Mouse (Mus musculus) gonadal fat pad, adult 2 months (tissue): ENCODE data around the gene Blvra. TPM values are rescaled to one million over a fixed set of nuclear protein-coding genes. Genes with fewer than 3 reads are reported as not detected.
A peak's percentile ranks its signal among the peaks of the same experiment; 100 is the strongest.
"Not testable (repeated sequence)": the region's sequence is repeated elsewhere in the genome, so short reads cannot be mapped to it uniquely, and the experiment has no call there.

Experiments used
- DNase-seq: peaks from one replicate; pipeline ENCODE4 v3.0.0-alpha.2; 2012; ENCODE audit warnings: low read depth
- polyA plus RNA-seq: library from polyadenylated mRNA; depleted of rRNA; stranded (reverse); fragments of >200 nt; gene quantifications from 2 replicates; pipeline ENCODE4 v1.2.3, GENCODE M21; 2012; rRNA removed

The Blvra gene
- 13.5 and 18.6 TPM in 2 replicates for polyA plus RNA-seq

DNA sequence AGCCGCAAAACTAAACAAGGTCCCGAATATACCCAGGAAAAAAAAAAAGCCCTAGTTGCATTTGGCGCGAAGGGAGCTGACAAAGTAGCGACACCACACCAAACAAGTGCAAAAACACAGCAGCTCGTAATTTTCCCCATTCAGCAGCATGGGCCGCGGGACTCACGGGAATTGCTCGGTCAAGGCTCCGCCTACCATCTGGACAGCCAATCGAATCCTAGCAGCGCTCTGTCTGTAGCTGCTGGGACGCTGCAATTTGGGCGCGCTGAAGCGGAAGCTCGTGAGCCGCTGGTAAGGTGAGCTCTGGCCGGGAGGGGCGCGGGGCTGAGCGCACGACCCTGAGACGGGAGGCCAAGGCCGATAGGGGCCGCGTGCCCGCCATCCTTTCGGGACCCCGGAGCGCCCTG is at the start of gene Blvra:
TSS of gene Blvra (plus strand) at position 231 of the 407 bp plus-strand sequence.
- DNase-seq = peak; percentile 47

DNA sequence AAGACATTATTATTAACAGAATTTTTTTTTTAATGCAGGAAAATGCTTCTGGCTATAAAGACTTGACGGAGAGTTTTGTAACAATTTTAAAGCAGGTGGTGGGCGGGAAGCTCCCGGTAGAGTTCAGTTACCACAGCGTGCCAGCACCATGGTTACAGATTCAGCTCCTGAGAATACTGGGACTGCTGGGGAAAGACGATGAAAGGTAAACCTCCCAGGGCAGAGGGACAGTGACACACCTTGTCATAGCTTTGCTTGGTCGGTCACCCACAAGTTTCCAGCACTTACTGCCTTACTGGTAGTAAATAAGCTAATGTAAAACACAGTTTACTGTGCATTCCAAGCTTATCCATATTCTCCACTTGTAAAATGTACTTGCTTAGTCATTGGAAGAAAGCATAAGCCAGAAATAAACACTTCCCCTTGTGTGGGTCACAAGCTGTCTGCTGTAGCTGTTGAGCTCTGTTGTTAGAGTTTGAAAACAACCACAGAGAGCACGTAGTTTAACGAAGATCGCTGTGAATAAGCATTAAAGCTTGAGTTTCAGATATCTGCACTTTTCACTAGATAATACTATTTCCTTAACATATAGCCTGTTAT is 35.4 kb upstream of the Blvra start:
- no peak for DNase-seq

DNA sequence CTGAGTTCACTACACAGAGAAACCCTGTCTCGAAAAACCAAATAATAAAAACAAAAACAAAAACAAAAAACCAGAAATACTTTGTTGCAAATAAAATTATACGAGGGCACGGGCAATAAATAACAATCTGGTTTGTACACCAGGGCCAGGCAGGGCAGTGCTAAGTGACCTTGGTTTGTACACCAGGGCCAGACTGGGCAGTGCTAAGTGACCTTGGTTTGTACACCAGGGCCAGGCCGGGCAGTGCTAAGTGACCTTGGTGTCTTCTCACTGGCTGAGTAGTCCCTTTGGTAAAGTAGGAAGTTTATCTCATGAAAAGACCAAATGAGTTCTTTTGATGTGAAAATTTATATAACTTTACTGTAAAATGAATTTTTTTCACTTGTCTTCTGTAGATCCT is 33.2 kb upstream of the Blvra start:
- DNase-seq = no peak

DNA sequence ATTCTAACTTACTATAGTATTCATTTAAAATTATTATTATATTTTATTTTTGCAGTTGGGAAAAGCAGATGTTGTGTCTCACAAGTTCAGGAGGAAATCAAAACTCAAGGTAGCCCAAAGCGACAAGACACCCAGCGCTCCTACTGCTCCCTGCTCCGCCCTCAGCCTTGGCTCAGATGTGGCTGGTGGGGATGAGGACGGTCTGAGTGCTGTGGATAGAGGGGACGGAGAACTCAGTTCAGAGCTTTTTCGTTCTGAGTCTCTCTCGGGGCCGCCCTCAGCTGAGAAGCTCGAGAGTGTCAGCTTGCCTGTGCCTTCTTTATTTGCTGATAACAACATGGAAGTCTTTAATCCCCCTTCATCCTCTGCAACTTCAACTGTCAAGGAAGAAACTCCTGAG is 9.0 kb upstream of the Blvra start:
- DNase-seq = no peak

DNA sequence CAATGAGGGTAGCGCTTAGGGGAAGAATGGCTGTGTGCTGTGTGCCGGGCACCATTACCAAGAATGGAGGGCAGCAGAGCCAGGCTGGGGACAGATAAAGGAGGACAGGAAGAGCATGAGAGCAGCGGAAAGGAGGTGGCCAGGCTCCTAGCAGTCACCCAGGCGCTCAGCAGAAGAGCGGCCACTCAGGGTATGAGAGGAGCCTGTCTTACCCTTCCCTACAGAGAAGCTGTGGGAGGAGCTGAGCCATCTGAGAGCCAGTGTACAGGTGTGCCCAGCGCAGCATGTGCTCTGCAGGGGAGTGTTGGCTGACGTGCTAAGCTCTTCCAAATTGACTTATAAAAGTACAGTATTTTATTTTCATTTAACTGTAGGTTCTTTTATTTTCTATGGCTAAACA is 1.7 kb upstream of the Blvra start:
- no peak for DNase-seq

DNA sequence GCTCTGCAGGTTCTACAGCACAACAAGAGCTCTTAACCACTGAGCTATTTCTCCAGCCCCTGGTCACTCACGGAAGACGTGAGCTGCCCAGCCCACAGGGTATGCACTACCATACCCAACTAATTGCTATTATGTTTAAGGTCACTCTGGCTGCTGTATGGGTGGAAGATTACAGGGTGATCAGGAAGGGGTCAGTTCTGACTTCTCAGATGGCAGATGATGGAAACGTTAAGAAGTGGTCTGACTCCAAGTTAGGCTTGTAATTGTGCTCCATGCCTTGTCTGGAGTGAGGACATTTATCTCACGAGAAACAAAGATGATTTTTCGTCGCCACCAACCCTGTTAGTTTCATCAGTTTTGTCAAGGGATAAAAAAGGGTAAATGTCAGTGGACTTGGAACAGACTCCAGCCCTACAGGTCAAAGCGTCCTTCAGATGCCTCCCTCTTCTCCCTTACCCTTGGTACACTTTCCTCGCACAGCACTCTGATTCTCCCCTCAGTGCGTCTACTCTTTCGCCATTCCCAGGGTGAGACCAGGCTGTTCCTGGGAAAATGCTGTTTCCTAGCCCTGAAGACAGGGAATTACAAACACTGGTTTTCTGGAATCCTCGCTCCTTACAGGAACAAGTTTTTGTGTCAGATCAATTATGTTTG is 557 bp upstream of the Blvra start:
- no peak for DNase-seq

DNA sequence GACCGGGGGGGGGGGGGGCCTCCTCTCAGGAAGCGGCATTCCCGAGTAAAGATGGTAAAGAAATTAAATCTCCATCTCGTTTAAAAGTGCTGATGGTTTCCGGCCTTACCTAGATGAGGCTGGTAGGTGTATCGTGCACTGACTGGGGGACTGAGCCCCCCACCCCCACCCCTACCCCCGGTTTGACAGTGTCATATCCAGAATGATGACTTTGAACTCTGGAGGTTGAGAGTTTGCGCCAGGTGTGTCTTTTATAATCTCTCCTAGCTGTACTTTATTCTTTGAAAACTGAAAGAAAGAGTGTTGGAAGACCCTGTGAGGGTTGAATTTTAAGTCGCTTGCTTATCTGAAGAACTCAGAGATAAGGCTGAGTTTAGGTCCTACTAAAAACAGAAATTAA is 414 bp downstream of the Blvra start:
- no peak for DNase-seq

DNA sequence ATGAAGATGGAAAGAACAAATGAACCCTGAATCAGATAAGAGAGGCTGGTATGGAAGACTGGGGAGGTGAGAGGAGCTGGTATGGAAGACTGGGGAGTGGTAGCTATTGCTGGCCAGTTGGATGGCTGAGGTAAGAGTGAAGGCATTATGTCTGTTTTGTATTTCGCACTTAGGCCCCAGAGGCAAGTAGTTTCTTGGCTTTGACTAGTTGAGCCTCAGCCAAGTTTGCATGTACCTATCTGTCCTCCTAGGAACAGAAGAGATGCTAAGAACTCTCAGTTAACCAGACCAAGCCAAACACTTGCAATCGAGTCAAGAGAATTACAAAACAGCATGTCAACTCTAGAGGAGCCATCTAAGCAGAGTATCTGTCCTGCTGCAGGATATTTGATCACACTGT is 3.7 kb downstream of the Blvra start:
- DNase-seq = peak; percentile 82

DNA sequence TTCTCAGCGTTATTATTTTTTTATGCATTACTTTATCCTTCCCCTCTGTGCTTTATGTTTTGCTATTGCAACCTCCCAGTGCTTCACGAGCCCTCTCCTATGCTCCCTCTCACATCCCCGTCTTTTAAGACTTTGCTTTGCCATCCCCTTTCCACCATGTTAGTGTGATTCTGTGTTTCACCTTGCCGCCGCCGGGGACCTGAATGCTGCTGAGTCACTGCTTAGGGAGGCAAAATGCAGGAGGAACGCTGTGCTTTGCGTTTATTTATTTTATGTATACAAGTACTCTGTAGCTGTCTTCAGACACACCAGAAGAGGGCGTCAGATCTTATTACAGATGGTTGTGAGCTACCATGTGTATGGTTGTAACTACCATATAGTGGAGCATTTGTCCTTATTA is 7.1 kb downstream of the Blvra start:
- DNase-seq = no peak

DNA sequence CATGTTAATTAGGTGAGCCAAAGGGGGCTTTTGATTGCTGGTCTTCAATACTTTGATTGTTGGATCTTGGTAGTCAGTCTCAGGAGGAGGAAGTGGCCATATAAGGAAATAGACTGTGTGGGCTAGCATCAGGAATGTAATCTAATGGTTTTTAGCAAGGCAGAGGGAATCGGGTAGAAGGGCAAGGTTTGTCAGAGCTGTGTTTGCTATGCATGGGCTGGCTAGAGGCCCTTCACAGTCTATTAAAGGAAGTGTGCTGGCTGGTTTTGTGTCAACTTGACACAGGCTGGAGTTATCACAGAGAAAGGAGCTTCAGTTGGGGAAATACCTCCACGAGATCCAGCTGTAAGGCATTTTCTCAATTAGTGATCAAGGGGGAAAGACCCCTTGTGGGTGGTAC is 8.6 kb downstream of the Blvra start:
- DNase-seq = not testable (repeated sequence)

DNA sequence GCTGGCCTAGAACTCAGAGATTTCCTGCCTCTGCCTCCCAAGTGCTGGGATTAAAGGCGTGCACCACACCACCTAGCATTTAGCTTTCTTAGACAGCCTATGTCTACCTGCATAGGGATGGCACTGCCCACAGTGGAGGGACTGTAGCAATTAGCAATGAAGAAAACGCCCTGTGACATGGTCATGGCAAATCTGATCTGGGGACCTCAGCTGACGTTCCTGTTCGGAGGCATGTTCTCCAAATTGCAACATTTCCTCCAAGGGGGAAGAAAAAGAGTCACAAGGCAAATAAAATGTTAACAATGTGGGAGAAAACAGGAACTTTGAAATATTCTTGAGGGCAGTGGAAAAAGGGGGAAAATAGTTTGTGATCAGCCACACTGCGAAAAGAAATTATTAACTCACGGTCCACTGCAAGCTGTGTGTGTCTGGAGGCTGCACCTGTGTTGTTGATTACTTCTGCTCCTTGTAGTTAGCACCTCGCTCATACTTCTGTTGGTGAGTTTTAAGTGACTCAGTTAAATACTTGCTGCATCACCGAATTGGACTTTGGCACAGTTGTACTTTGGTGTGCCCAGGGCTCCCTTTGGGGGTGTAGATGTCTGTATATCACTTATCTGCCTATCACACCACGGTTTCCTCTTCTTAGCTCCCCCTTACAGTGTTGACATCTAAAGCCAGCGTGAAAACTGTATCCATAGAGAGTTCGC is 9.6 kb downstream of the Blvra start:
- DNase-seq = no peak

DNA sequence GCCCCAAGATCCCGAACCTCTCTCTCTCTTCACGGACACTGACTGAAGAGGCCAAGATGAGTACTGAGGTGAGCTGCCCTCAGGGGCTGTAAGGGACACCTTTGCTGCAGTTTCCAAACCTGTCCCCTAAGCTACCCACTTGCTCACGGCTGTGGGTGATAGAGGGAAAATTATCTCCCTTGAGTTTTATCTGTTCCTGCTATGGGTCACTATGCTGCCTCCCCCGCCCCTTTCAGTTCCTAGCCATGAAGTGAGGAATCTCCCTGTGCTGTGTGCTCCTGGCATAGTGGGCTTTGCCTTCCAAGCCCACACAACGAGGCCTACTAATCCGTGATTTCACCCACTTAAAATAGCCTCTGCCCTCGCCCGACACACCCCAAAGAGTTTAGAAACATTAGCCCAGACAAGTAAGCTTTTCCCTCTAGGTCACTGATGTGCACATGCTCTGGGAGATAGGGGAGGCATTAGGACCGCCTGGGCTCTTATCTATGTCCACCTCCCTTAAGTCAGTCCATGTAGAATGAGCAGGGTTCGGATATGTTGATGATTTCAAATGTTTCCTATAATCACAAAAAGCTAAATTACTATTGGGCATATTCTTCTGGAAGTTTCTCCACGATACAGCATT is 10.2 kb downstream of the Blvra start:
- no peak for DNase-seq

DNA sequence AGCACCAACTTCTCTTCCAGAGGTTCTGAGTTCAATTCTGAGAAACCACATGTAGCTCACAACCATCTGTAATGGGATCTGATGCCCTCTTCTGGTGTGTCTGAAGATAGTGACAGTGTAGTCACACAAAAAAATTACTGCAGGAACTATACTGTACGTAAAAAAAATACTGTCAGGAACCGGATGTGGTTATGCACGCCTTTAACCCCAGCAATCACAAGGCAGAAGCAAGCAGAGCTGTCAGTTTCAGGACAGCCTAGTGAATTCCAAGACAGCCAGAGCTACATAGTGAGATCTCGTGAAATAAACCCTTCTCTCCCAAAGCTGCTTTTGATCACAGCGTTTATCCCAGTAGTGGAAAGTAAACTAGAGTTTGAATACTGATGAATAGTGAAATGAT is 15.8 kb downstream of the Blvra start:
- no peak for DNase-seq

DNA sequence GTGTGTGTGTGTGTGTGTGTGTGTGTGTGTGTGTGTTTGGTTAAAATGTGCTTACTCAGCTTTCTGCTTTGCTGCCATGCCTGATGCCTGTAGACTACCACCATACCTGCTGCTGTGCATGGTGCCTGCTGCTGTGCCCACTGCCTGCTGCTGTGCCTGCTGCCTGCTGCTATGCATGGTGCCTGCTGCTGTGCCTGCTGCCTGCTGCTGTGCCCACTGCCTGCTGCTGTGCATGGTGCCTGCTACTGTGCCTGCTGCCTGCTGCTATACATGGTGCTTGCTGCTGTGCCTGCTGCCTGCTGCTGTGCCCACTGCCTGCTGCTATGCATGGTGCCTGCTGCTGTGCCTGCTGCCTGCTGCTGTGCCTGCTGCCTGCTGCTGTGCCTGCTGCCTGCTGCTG is 19.7 kb downstream of the Blvra start:
- DNase-seq = not testable (repeated sequence)

DNA sequence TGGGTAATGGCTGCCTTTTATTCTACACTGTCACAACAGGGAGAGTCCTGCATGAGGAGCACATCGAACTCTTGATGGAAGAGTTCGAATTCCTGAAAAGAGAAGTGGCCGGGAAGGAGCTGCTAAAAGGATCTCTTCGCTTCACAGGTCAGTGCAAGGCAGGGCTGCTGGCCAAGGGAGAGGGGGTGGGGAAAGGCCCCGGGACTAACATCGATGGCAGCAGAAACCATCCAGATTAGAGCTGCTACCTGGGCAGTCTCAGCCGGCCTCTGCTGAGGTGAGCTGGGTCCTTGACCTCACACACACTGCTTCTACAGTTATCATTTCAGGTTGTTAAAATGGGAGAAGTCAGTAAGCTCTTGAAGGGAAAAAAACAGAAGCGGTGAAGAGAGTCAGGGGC is 21.5 kb downstream of the Blvra start:
- DNase-seq = no peak

DNA sequence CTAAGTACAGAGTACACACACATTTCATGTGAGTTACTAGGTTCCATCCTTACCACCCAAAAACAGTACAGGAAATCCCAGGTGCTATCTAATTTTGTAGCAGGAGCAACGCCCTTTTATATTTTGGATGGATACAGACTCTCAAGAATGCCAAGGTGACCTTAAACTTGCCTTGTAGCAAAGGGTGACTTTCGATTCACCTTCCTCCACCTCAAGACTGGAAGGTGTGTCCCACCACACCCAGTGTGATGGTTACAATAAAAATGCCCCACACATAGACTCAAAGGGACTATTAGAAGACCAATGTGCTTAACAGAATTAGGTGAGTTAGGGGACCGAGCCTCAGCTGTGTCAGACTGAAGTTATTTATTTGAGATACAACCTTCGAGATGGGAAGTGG is 38.5 kb downstream of the Blvra start:
- no peak for DNase-seq

DNA sequence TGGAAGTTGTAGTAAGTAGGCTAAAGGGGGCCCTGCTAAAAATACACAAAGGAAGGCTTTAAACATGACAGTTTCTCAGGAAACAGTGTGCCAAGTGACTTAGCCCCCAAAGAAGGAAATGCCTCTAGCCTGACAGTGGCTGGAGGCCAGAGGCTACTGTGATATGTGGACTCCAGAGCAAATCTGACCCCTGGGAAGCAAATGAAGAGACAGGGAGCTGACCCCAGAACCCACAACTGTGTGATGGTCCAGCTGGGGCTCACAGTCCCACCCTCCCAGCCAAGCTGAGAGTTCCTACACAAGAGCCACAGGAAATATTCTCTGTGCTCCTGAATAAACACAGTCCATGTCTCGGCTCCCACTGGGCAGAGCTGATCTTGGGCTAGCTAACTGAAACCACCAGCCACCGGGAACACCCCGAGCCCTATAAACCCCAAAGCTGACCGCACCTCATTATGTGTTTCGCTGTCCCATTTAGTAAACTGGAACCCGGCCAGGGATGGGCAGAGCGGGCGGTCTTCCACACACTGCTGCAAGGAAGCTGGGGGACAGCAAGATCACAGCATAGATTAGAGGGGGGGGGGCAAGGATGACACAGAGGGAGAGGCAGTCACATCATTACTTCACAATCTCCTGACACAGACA is 51.2 kb downstream of the Blvra start:
- DNase-seq = no peak

DNA sequence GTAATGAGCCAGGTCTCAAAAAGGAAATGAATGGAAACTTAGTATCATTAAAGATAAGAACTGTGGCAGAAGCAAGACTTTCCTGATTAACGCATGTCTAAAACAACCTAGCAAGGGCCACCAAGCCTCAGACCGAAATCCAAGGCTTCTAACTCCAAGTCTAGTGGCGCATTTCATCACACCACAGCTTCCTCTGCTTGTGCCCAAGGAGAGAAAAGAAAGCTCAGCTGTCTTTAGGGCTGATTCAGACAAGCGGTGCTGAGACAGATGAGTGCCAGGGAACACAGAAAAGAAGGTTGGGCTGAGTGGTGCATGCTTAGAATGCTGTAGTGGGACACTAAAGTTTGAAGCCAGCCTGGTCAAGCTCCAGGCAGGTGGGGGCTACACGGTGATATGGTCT is 58.5 kb downstream of the Blvra start:
- DNase-seq = no peak

DNA sequence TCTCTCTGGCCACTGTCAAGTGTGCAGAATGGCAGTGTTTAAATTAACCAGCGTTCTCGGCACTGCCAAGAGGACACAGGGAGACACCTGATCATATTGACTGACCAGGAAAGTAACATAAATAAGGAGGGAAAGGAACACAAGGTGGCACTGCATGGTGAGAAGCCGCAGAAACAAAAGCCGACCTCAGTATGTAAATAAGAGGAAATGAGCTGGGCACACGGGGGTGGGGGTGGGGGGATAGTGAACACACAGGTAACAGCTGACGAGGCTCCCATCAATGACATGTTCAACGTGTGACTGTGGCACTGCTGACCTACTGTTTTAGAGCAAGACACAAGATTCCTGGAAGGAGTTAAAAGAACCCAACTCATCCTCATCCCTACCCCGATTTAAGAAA is 60.9 kb downstream of the Blvra start:
- DNase-seq = no peak

DNA sequence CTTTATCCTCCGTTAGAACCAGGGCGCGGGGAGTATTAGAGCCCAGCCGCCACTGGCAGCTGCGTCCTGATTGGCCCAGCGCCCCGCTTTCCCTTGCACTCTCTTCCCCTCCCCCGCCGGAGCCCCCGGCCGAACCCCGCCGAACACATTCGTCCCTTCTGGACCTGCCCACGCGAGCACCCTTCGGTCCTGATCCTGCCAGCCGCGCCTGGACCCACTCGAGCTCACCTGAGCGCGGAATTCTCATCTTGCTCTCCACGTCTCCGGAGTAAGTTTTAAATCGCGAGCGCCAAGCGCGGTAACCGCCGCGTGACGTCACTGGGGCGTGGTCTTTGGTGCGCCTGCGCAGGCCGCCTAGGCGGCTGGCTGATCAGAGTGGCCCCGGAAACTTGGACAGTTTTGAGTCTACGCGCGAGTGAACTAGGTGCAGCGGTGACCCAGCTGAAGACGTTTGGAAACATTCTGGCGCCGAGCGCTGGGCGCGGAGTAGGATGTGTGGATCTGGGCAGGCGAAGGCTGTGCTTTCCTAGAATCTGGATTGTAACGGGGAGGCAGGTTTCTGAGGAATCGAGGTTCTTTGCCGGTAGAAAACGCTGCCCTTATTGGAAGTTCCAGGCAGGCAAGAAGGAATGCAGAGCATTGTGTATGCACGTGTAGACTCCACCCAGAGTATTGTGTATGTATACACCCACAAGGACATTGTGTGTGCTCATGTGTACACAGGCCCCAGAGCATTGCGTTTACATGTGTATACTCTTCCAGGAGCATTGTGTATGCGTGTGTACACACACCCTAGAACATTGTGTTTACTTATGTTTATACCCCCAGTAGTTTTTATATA is 63.4 kb downstream of the Blvra start, which contains the start of gene Ncaph:
TSS of gene Ncaph (minus strand) at position 334 of the 841 bp plus-strand sequence.
- no peak for DNase-seq

DNA sequence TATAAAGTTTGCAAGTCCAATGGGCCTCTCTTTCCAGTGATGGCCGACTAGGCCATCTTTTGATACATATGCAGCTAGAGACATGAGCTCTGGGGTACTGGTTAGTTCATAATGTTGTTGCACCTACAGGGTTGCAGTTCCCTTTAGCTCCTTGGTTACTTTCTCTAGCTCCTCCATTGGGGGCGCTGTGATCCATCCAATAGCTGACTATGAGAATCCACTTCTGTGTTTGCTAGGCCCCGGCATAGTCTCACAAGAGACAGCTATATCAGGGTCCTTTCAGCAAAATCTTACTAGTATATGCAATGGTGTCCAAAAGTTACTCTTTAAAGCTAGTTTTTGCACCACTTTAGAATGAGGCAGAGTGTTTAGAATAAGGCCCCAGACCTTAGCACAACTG is 64.8 kb downstream of the Blvra start:
- not testable (repeated sequence) for DNase-seq
